Mouse (Mus musculus): ENCODE measurements at regions not wholly inside any gene's neighbourhood (a gene's known extent, or its start where the extent isn't known, plus 50 kb on each side); places are given as distances from the start of the nearest gene placed in this dataset.

GRCm38 (mm10) chr6:107755158-107755557 lies 225.6 kb downstream of the Lrrn1 start:
- Histone ChIP-seq H3K9ac (ENCODE audit: insufficient read depth, low read depth, low read length, poor library complexity, severe bottlenecking) (no peak overlapping the region), H3K27ac (ENCODE audit: insufficient read depth, low read depth, low read length, poor library complexity, severe bottlenecking) (no peak overlapping the region), H3K4me3 (ENCODE audit: insufficient read depth in 1 of 2, low read depth in 1 of 2, low read length in 2 of 2, poor library complexity in 1 of 2, severe bottlenecking in 1 of 2) (no peak overlapping the region), H3K4me1 (ENCODE audit: control insufficient read depth in 2 of 2, insufficient read depth in 2 of 2, low read length in 2 of 2, poor library complexity in 1 of 2) (no peaks in the 10 kb centered on the region), H3K36me3 (ENCODE audit: control insufficient read depth, insufficient read depth, low read length, poor library complexity, severe bottlenecking) (no peaks in the 10 kb centered on the region), H3K9me3 (ENCODE audit: control insufficient read depth, insufficient read depth, low read depth, low read length) (no peaks in the 10 kb centered on the region)
- no peak for DNase-seq (ENCODE audit: low read depth, low spot score)
- TF ChIP-seq CHD2 (IDR thresholded peaks at IDR 0.05; ENCODE audit: low read depth, low read length) (no peak), ZC3H11A (IDR thresholded peaks at IDR 0.05; ENCODE audit: borderline replicate concordance, low read depth, low read length) (no peak), ZNF384 (IDR thresholded peaks at IDR 0.05; ENCODE audit: low read depth, low read length) (no peak), HCFC1 (IDR thresholded peaks at IDR 0.05; ENCODE audit: borderline replicate concordance, insufficient read depth, low read length) (no peak), MAFK (IDR thresholded peaks at IDR 0.05; ENCODE audit: insufficient read depth, low read depth, low read length) (no peak)
- in situ Hi-C loops (cut with MboI; ENCODE audit: low sequenced_read_pairs in 2 of 2, unreplicated experiment in 2 of 2) = no loop called here

GRCm38 (mm10) chr6:107770834-107771470 lies 241.4 kb downstream of the Lrrn1 start:
- Histone ChIP-seq H3K9ac (ENCODE audit: insufficient read depth, low read depth, low read length, poor library complexity, severe bottlenecking) (no peak overlapping the region), H3K9me3 (ENCODE audit: control insufficient read depth, insufficient read depth, low read depth, low read length) (no peaks in the 10 kb centered on the region), H3K36me3 (ENCODE audit: control insufficient read depth, insufficient read depth, low read length, poor library complexity, severe bottlenecking) (no peaks in the 10 kb centered on the region), H3K27ac (ENCODE audit: insufficient read depth, low read depth, low read length, poor library complexity, severe bottlenecking) (no peak overlapping the region), H3K4me3 (ENCODE audit: insufficient read depth in 1 of 2, low read depth in 1 of 2, low read length in 2 of 2, poor library complexity in 1 of 2, severe bottlenecking in 1 of 2) (no peak overlapping the region), H3K4me1 (ENCODE audit: control insufficient read depth in 2 of 2, insufficient read depth in 2 of 2, low read length in 2 of 2, poor library complexity in 1 of 2) (no peaks in the 10 kb centered on the region)
- in situ Hi-C loops (cut with MboI; ENCODE audit: low sequenced_read_pairs in 2 of 2, unreplicated experiment in 2 of 2) = no loop called here
- no peak for DNase-seq (ENCODE audit: low read depth, low spot score)
- no peak for TF ChIP-seq HCFC1 (IDR thresholded peaks at IDR 0.05; ENCODE audit: borderline replicate concordance, insufficient read depth, low read length)
- no peak for TF ChIP-seq CHD2 (IDR thresholded peaks at IDR 0.05; ENCODE audit: low read depth, low read length)
- no peak for TF ChIP-seq MAFK (IDR thresholded peaks at IDR 0.05; ENCODE audit: insufficient read depth, low read depth, low read length)
- no peak for TF ChIP-seq ZNF384 (IDR thresholded peaks at IDR 0.05; ENCODE audit: low read depth, low read length)
- TF ChIP-seq ZC3H11A (IDR thresholded peaks at IDR 0.05; ENCODE audit: borderline replicate concordance, low read depth, low read length) = no peak

GRCm38 (mm10) chr6:107784998-107785397 lies 255.4 kb downstream of the Lrrn1 start:
- Histone ChIP-seq H3K4me3 (ENCODE audit: insufficient read depth in 1 of 2, low read depth in 1 of 2, low read length in 2 of 2, poor library complexity in 1 of 2, severe bottlenecking in 1 of 2) (no peak overlapping the region), H3K27ac (ENCODE audit: insufficient read depth, low read depth, low read length, poor library complexity, severe bottlenecking) (no peak overlapping the region), H3K36me3 (ENCODE audit: control insufficient read depth, insufficient read depth, low read length, poor library complexity, severe bottlenecking) (no peaks in the 10 kb centered on the region), H3K9ac (ENCODE audit: insufficient read depth, low read depth, low read length, poor library complexity, severe bottlenecking) (no peak overlapping the region), H3K4me1 (ENCODE audit: control insufficient read depth in 2 of 2, insufficient read depth in 2 of 2, low read length in 2 of 2, poor library complexity in 1 of 2) (no peaks in the 10 kb centered on the region), H3K9me3 (ENCODE audit: control insufficient read depth, insufficient read depth, low read depth, low read length) (no peaks in the 10 kb centered on the region)
- no peak for DNase-seq (ENCODE audit: low read depth, low spot score)
- TF ChIP-seq HCFC1 (IDR thresholded peaks at IDR 0.05; ENCODE audit: borderline replicate concordance, insufficient read depth, low read length) (no peak), ZNF384 (IDR thresholded peaks at IDR 0.05; ENCODE audit: low read depth, low read length) (no peak), ZC3H11A (IDR thresholded peaks at IDR 0.05; ENCODE audit: borderline replicate concordance, low read depth, low read length) (no peak), MAFK (IDR thresholded peaks at IDR 0.05; ENCODE audit: insufficient read depth, low read depth, low read length) (no peak)
- in situ Hi-C loops (cut with MboI; ENCODE audit: low sequenced_read_pairs in 2 of 2, unreplicated experiment in 2 of 2) = no loop called here

GRCm38 (mm10) chr6:107788224-107788893 lies 258.8 kb downstream of the Lrrn1 start:
- Histone ChIP-seq H3K4me1 (ENCODE audit: control insufficient read depth in 2 of 2, insufficient read depth in 2 of 2, low read length in 2 of 2, poor library complexity in 1 of 2) (no peaks in the 10 kb centered on the region), H3K27ac (ENCODE audit: insufficient read depth, low read depth, low read length, poor library complexity, severe bottlenecking) (no peak overlapping the region), H3K36me3 (ENCODE audit: control insufficient read depth, insufficient read depth, low read length, poor library complexity, severe bottlenecking) (no peaks in the 10 kb centered on the region), H3K9me3 (ENCODE audit: control insufficient read depth, insufficient read depth, low read depth, low read length) (no peaks in the 10 kb centered on the region), H3K9ac (ENCODE audit: insufficient read depth, low read depth, low read length, poor library complexity, severe bottlenecking) (no peak overlapping the region), H3K4me3 (ENCODE audit: insufficient read depth in 1 of 2, low read depth in 1 of 2, low read length in 2 of 2, poor library complexity in 1 of 2, severe bottlenecking in 1 of 2) (no peak overlapping the region)
- TF ChIP-seq ZC3H11A (IDR thresholded peaks at IDR 0.05; ENCODE audit: borderline replicate concordance, low read depth, low read length) (no peak), MAFK (IDR thresholded peaks at IDR 0.05; ENCODE audit: insufficient read depth, low read depth, low read length) (no peak), CHD2 (IDR thresholded peaks at IDR 0.05; ENCODE audit: low read depth, low read length) (no peak)
- no peak for DNase-seq (ENCODE audit: low read depth, low spot score)
- in situ Hi-C loops (cut with MboI; ENCODE audit: low sequenced_read_pairs in 2 of 2, unreplicated experiment in 2 of 2) = no loop called here
